Mouse (Mus musculus) embryonic facial prominence, embryonic 10.5 days (tissue): ENCODE results near the gene Cdh15. TPM values are rescaled to one million over a fixed set of nuclear protein-coding genes. Genes with fewer than 3 reads are reported as not detected.

Experiments
- DNase-seq: peaks from one replicate; pipeline ENCODE4 v3.0.0-alpha.2; 2017; ENCODE audit warnings: low spot score
- H3K27ac ChIP-seq: fragments of 300-500 bp; sonication (generic); replicated peaks from 2 replicates; pipeline ENCODE4 v1.5.1; 2016; ENCODE audit warnings: mild to moderate bottlenecking
- H3K27me3 ChIP-seq: fragments of 300-500 bp; sonication (generic); replicated peaks from 2 replicates; pipeline ENCODE4 v1.6.1; 2016; ENCODE audit warnings: low read depth, mild to moderate bottlenecking; ENCODE audit not compliant: poor library complexity, severe bottlenecking
- H3K36me3 ChIP-seq: fragments of 300-500 bp; sonication (generic); replicated peaks from 2 replicates; pipeline ENCODE4 v1.6.1; 2016; ENCODE audit warnings: mild to moderate bottlenecking, moderate library complexity
- H3K4me1 ChIP-seq: fragments of 300-500 bp; sonication (generic); 2 replicates; pipeline ENCODE4 v1.6.1; 2016
- H3K4me3 ChIP-seq: fragments of 300-500 bp; sonication (generic); 2 replicates; pipeline ENCODE4 v1.5.1; 2016; ENCODE audit warnings: mild to moderate bottlenecking, moderate library complexity
- H3K9me3 ChIP-seq: fragments of 300-500 bp; sonication (generic); 2 replicates; pipeline ENCODE4 v1.6.1; 2016; ENCODE audit warnings: mild to moderate bottlenecking
- WGBS: fragments of 180-500 bp; shearing (Covaris S2); methylation state at CpG from one replicate; pipeline ENCODE4 v1.1.7; 2016; 5-methylcytosine and 5-hydroxymethylcytosine counted together
- polyA plus RNA-seq: library from polyadenylated mRNA; unstranded; fragments of >200 nt; fragmentation: Nextera tagmentation; extraction: Ambion mirVana; gene quantifications from 2 replicates; pipeline ENCODE4 v1.2.1, GENCODE M21; 2016

The Cdh15 gene
- polyA plus RNA-seq, 1 experiment from 2014 or later = 2.0 TPM

DNA sequence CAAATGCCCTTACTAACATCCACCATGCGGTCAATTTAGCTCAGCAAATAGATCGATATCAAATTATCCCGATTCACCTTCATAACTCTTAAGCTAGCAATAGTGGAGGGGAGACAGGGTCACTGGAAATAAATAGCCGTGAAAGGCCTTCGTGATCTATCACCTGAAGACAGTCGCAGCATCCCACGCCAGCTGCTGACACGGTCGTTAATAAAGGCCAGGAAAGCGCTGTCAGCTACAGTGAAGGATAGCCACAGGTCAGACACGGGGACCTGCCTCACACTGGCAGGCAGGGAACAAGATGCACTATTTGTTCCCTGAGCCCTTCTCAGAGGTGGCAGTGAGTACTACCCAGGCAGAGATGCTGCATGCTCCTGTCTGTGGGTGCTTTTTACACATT is 28.0 kb upstream of the Cdh15 start:
- H3K4me3 ChIP-seq = no peak overlapping the region
- 81% methylated on average over 11 of the region's 11 CpGs for WGBS
- H3K4me1 ChIP-seq = peaks cover 29% of the 10 kb centered on the region
- H3K27ac ChIP-seq = no peak overlapping the region
- H3K27me3 ChIP-seq = 0 out of 2 replicates have a peak, but pooled peaks cover 3% of the 10 kb centered on the region
- H3K9me3 ChIP-seq = no peaks in the 10 kb centered on the region
- peaks cover 18% of the 10 kb centered on the region for H3K36me3 ChIP-seq
- DNase-seq = no peak

- Histone ChIP-seq H3K27me3 (peaks cover 11% of the 10 kb centered on the region), H3K4me3 (no peak overlapping the region), H3K27ac (peak overlapping the region; percentile 26; the same call in 1 of the 2 replicates), H3K9me3 (no peaks in the 10 kb centered on the region), H3K4me1 (peaks cover 31% of the 10 kb centered on the region), H3K36me3 (no peaks in the 10 kb centered on the region)
- 30% methylated on average over 5 of the region's 5 CpGs for WGBS
- no peak for DNase-seq
These were observed 23.2 kb upstream of the Cdh15 start for GRCm38 (mm10) chr8:122824571-122824970.

DNA sequence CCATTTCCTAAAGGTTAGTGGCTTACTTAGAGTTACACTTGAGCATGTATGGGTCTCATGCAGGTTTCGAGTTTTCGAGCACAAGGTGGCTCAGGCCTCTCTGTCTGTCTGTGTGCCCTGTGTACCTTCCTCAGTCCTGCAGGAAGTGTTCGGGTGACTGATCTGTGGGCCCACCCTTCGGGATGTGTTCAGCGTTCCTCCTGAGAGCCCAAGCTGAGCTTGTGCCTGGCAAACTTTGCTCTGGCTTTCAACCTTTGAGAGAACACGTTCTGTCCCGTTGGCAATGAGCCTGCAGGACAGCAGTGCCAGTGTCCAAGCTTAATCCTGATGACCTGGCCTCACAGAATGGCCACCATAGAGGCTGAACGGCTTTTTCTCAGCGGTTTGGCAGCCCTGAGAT is 22.8 kb upstream of the Cdh15 start:
- H3K9me3 ChIP-seq = no peaks in the 10 kb centered on the region
- 82% methylated on average over 9 of the region's 9 CpGs for WGBS
- H3K27ac ChIP-seq = no peak overlapping the region
- H3K27me3 ChIP-seq = peaks cover 11% of the 10 kb centered on the region
- DNase-seq = no peak
- peaks cover 31% of the 10 kb centered on the region for H3K4me1 ChIP-seq
- H3K36me3 ChIP-seq = no peaks in the 10 kb centered on the region
- H3K4me3 ChIP-seq = no peak overlapping the region

- H3K4me1 ChIP-seq = peaks cover 34% of the 10 kb centered on the region
- no peak overlapping the region for H3K4me3 ChIP-seq
- 82% methylated on average over 8 of the region's 8 CpGs for WGBS
- peaks cover 11% of the 10 kb centered on the region for H3K27me3 ChIP-seq
- no peaks in the 10 kb centered on the region for H3K9me3 ChIP-seq
- no peaks in the 10 kb centered on the region for H3K36me3 ChIP-seq
- H3K27ac ChIP-seq = no peak overlapping the region
- DNase-seq = no peak
These were observed 22.4 kb upstream of the Cdh15 start for GRCm38 (mm10) chr8:122825408-122825807.

GRCm38 (mm10) chr8:122829396-122829795 is 18.4 kb upstream of the Cdh15 start:
- no peaks in the 10 kb centered on the region for H3K36me3 ChIP-seq
- no peak overlapping the region for H3K4me3 ChIP-seq
- peaks cover 11% of the 10 kb centered on the region for H3K27me3 ChIP-seq
- H3K27ac ChIP-seq = no peak overlapping the region
- H3K4me1 ChIP-seq = peaks cover 28% of the 10 kb centered on the region
- no peak for DNase-seq
- WGBS = 75% methylated on average over 3 of the region's 3 CpGs
- H3K9me3 ChIP-seq = no peaks in the 10 kb centered on the region

DNA sequence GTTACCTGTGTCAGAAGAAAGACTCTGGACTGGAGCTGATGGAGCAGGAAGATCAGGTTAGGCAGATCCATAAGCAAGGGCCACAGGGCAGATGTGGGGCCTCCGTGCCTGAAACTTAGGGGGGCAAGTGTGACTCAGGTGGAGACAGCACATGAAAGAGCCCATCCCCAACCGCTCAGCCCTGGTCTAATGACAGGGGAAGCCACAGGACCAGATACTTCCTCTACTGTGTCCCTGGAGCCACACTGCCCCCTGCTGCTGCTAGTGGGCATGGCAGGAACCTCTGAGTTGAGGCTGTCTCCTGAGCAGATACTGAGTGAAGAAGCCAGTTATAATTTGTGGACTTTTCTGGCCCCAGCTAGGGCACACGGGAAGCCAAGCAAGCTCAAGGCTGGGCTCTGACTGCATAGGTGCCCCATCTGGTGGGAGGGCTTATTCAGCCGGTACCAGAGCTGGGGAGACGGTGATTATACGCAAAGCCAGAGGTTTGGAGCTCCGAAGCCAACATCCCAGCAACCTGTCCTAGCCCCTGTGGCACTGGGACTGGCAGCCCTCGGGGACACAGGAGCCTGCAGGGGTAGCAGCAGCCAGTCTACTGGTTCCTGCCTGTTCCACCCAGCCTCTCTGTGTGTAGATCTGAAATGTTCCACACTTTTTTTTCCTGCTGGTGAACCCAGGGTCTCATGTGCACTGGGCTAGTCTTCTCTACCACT is 17.3 kb upstream of the Cdh15 start:
- WGBS = 45% methylated on average over 8 of the region's 8 CpGs
- no peaks in the 10 kb centered on the region for H3K36me3 ChIP-seq
- no peak overlapping the region for H3K27ac ChIP-seq
- peaks cover 22% of the 10 kb centered on the region for H3K4me1 ChIP-seq
- H3K27me3 ChIP-seq = peaks cover 11% of the 10 kb centered on the region
- no peaks in the 10 kb centered on the region for H3K9me3 ChIP-seq
- no peak overlapping the region for H3K4me3 ChIP-seq
- peak; percentile 90 for DNase-seq

DNA sequence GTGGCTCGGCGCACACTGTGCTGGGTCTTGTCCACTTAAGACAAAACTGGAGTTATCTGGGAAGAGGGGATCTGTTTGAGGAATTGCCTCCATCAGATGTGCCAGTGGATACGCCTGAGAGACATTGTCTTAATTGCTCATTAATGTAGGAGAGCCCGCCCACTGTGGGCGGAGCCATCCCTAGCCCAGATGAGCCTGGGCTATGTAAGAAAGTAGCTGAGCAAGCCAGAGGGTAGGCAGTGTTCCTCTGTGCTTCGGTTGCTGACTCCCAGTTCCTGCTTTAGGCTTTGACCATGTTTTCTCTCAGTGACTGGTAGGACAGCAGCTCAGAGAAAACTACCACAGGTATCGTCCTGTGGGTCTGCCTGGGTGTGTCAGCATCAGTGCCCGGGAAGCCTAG is 13.3 kb upstream of the Cdh15 start:
- DNase-seq = no peak
- 82% methylated on average over 8 of the region's 8 CpGs for WGBS
- H3K4me3 ChIP-seq = no peak overlapping the region

GRCm38 (mm10) chr8:122834971-122835370 is 12.8 kb upstream of the Cdh15 start:
- DNase-seq = peak; percentile 81
- H3K4me1 ChIP-seq = peaks cover 13% of the 10 kb centered on the region; the same call in 1 of the 2 replicates
- H3K9me3 ChIP-seq = no peaks in the 10 kb centered on the region
- WGBS = 39% methylated on average over 8 of the region's 8 CpGs
- H3K4me3 ChIP-seq = no peak overlapping the region
- no peaks in the 10 kb centered on the region for H3K36me3 ChIP-seq
- H3K27ac ChIP-seq = no peak overlapping the region
- H3K27me3 ChIP-seq = no peaks in the 10 kb centered on the region

More for the DNA sequence above, 13.3 kb upstream of the Cdh15 start:
- Histone ChIP-seq H3K27ac (no peak overlapping the region), H3K9me3 (no peaks in the 10 kb centered on the region), H3K36me3 (no peaks in the 10 kb centered on the region), H3K4me1 (peaks cover 8% of the 10 kb centered on the region; the same call in 1 of the 2 replicates), H3K27me3 (peaks cover under 1% of the 10 kb centered on the region)

- Histone ChIP-seq H3K27ac (no peak overlapping the region), H3K4me1 (peaks cover 16% of the 10 kb centered on the region), H3K9me3 (no peaks in the 10 kb centered on the region), H3K36me3 (no peaks in the 10 kb centered on the region), H3K27me3 (no peaks in the 10 kb centered on the region), H3K4me3 (no peak overlapping the region)
- no peak for DNase-seq
- 89% methylated on average over 12 of the region's 12 CpGs for WGBS
These were observed 11.6 kb upstream of the Cdh15 start for GRCm38 (mm10) chr8:122836199-122836598.

- WGBS = 93% methylated on average over 13 of the region's 13 CpGs
- H3K36me3 ChIP-seq = no peaks in the 10 kb centered on the region
These were observed 11.1 kb upstream of the Cdh15 start for GRCm38 (mm10) chr8:122836696-122837095.

GRCm38 (mm10) chr8:122844161-122844560 is 3.6 kb upstream of the Cdh15 start:
- DNase-seq = no peak
- peaks cover 31% of the 10 kb centered on the region for H3K4me1 ChIP-seq
- H3K4me3 ChIP-seq = no peak overlapping the region
- H3K27me3 ChIP-seq = peaks cover 19% of the 10 kb centered on the region
- no peaks in the 10 kb centered on the region for H3K36me3 ChIP-seq
- no peak overlapping the region for H3K27ac ChIP-seq
- H3K9me3 ChIP-seq = no peaks in the 10 kb centered on the region
- WGBS = 62% methylated on average over 3 of the region's 3 CpGs

More at GRCm38 (mm10) chr8:122836696-122837095, 11.1 kb upstream of the Cdh15 start:
- H3K4me1 ChIP-seq = peaks cover 19% of the 10 kb centered on the region
- H3K27me3 ChIP-seq = no peaks in the 10 kb centered on the region
- H3K4me3 ChIP-seq = no peak overlapping the region
- H3K9me3 ChIP-seq = no peaks in the 10 kb centered on the region
- DNase-seq = no peak
- H3K27ac ChIP-seq = no peak overlapping the region

DNA sequence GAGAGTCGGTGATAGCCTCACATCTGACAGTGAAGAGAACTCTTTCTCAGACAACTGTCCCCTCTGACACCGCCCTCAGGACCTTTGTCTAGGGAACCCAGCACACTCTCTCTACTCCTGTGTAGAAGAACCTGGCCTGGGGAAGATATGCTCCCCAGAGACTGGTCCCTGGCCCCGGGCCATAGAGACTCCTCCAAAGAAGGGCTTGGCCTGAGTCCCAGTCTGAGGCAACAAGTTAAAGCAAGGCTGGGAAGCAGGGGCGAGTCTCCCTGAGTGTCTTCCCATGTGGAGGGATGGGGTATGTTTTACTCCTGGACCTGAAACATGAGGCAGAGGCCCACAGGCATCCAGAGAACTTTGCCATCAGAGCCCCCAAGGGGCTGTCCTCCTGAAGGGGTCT is 2.1 kb upstream of the Cdh15 start:
- Histone ChIP-seq H3K27me3 (peaks cover 25% of the 10 kb centered on the region), H3K4me1 (peaks cover 33% of the 10 kb centered on the region), H3K36me3 (no peaks in the 10 kb centered on the region), H3K4me3 (no peak overlapping the region), H3K27ac (no peak overlapping the region), H3K9me3 (no peaks in the 10 kb centered on the region)
- DNase-seq = no peak
- WGBS = 85% methylated on average over 4 of the region's 4 CpGs

- H3K4me1 ChIP-seq = peaks cover 53% of the 10 kb centered on the region
- no peaks in the 10 kb centered on the region for H3K9me3 ChIP-seq
- peaks cover 39% of the 10 kb centered on the region for H3K27me3 ChIP-seq
- DNase-seq = no peak
- H3K36me3 ChIP-seq = no peaks in the 10 kb centered on the region
- 0 out of 2 replicates have a peak overlapping the region, but pooled peaks have one; percentile 35 for H3K27ac ChIP-seq
- peak overlapping the region; percentile 16; the same call in 1 of the 2 replicates for H3K4me3 ChIP-seq
- 59% methylated on average over 11 of the region's 11 CpGs for WGBS
These were observed 1.6 kb downstream of the Cdh15 start for GRCm38 (mm10) chr8:122849152-122849910.
